Mouse (Mus musculus) stomach, postnatal 0 days (tissue): ENCODE data around the gene Kcne1. TPM values are rescaled to one million over a fixed set of nuclear protein-coding genes. Genes with fewer than 3 reads are reported as not detected.

ENCODE experiments used
- ATAC-seq: fragments of 200-750 bp; cut with Nextera tagmentation; 2 replicates; pipeline ENCODE4 v1.8.0; 2017; ENCODE audit not compliant: low FRiP score, low TSS enrichment
- DNase-seq: peaks from one replicate; pipeline ENCODE4 v3.0.0-alpha.2; 2016; ENCODE audit warnings: low spot score
- H3K27ac ChIP-seq: fragments of 300-500 bp; sonication (generic); replicated peaks from 2 replicates; pipeline ENCODE4 v1.5.1; 2014; ENCODE audit warnings: mild to moderate bottlenecking, control low read depth
- H3K27me3 ChIP-seq: fragments of 300-500 bp; sonication (generic); 2 replicates; pipeline ENCODE4 v1.6.1; 2014; ENCODE audit warnings: low read length; ENCODE audit not compliant: control insufficient read depth, insufficient read depth
- H3K36me3 ChIP-seq: fragments of 300-500 bp; sonication (generic); 2 replicates; pipeline ENCODE4 v1.6.1; 2014; ENCODE audit warnings: low read length, mixed read lengths; ENCODE audit not compliant: control insufficient read depth, insufficient read depth
- H3K4me1 ChIP-seq: fragments of 300-500 bp; sonication (generic); replicated peaks from 2 replicates; pipeline ENCODE4 v1.6.1; 2014; ENCODE audit warnings: antibody characterized with exemption; ENCODE audit not compliant: control insufficient read depth, insufficient read depth
- H3K4me2 ChIP-seq: fragments of 300-500 bp; sonication (generic); replicated peaks from 2 replicates; pipeline ENCODE4 v1.6.1; 2014; ENCODE audit warnings: low read depth, mild to moderate bottlenecking, control low read depth, moderate library complexity
- H3K4me3 ChIP-seq: fragments of 300-500 bp; sonication (generic); 2 replicates; pipeline ENCODE4 v1.5.1; 2014; ENCODE audit warnings: low read depth, low read length, control low read depth
- H3K9ac ChIP-seq: fragments of 300-500 bp; sonication (generic); 2 replicates; pipeline ENCODE4 v1.6.1; 2014; ENCODE audit warnings: mild to moderate bottlenecking, low read length, control low read depth, mixed read lengths
- H3K9me3 ChIP-seq: fragments of 300-500 bp; sonication (generic); 2 replicates; pipeline ENCODE4 v1.6.1; 2016; ENCODE audit warnings: low read length; ENCODE audit not compliant: control insufficient read depth
- CTCF ChIP-seq: IDR thresholded peaks from 2 replicates; pipeline ENCODE4 v1.5.1; 2016; ENCODE audit warnings: antibody characterized with exemption, low read depth, mild to moderate bottlenecking, moderate library complexity
- EP300 ChIP-seq: optimal IDR thresholded peaks from 2 replicates; pipeline ENCODE3; 2016; ENCODE audit warnings: antibody characterized with exemption
- WGBS: fragments of 180-500 bp; shearing (Covaris S2); extraction: QIAGEN DNeasy Blood & Tissue Kit; methylation state at CpG from one replicate; pipeline ENCODE4 v1.1.7; 2014; 5-methylcytosine and 5-hydroxymethylcytosine counted together
- polyA plus RNA-seq: library from polyadenylated mRNA; unstranded; fragments of >200 nt; fragmentation: Nextera tagmentation; extraction: Ambion mirVana; gene quantifications from 2 replicates; pipeline ENCODE4 v1.2.1, GENCODE M21; 2015

Kcne1 gene
- polyA plus RNA-seq, 1 experiment from 2014 or later: 20.3 TPM

GRCm38 (mm10) chr16:92369260-92369659, 10.0 kb upstream of the Kcne1 start:
- peak; percentile 82 for DNase-seq
- Histone ChIP-seq H3K36me3 (no peaks in the 10 kb centered on the region), H3K27me3 (no peaks in the 10 kb centered on the region), H3K9ac (no peak overlapping the region), H3K4me3 (no peak overlapping the region), H3K4me1 (no peaks in the 10 kb centered on the region), H3K27ac (no peak overlapping the region), H3K9me3 (no peaks in the 10 kb centered on the region), H3K4me2 (no peak overlapping the region)
- peak; percentile 91 for ATAC-seq
- 20% methylated on average over 2 of the region's 2 CpGs for WGBS
- TF ChIP-seq CTCF (no peak), EP300 (no peak)

DNA sequence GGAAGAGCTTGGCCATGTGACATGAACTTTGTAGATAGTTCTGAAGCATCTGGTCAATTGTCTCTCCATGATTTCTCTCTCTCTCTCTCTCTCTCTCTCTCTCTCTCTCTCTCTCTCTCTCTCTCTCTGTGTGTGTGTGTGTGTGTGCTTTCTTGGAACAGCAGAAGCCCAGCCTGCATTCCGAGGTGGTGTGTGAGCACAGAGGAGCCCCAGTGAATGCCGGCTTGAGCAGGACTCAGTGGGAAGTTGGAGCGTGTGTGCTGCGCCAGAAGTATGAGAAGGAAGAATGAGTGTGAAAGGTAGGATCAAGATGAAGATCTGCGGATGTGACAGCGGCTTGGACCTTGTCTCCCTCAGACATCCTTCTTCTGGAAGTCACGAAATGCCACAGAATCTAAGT, 6.2 kb upstream of the Kcne1 start:
- no peaks in the 10 kb centered on the region for H3K4me1 ChIP-seq
- H3K9ac ChIP-seq: no peak overlapping the region
- no peaks in the 10 kb centered on the region for H3K36me3 ChIP-seq
- no peak overlapping the region for H3K27ac ChIP-seq
- no peak for TF ChIP-seq EP300
- TF ChIP-seq CTCF: no peak
- ATAC-seq: no peak
- no peaks in the 10 kb centered on the region for H3K9me3 ChIP-seq
- DNase-seq: no peak
- H3K4me3 ChIP-seq: no peak overlapping the region
- WGBS: 48% methylated on average over 7 of the region's 7 CpGs
- H3K4me2 ChIP-seq: no peak overlapping the region
- H3K27me3 ChIP-seq: no peaks in the 10 kb centered on the region

GRCm38 (mm10) chr16:92360711-92361110, 1.4 kb upstream of the Kcne1 start:
- Histone ChIP-seq H3K4me2 (no peak overlapping the region), H3K27ac (no peak overlapping the region), H3K4me3 (no peak overlapping the region), H3K27me3 (no peaks in the 10 kb centered on the region), H3K9ac (no peak overlapping the region), H3K9me3 (no peaks in the 10 kb centered on the region), H3K36me3 (no peaks in the 10 kb centered on the region), H3K4me1 (no peaks in the 10 kb centered on the region)
- no peak for ATAC-seq
- no peak for TF ChIP-seq CTCF
- 53% methylated on average over 7 of the region's 7 CpGs for WGBS
- no peak for DNase-seq

- no peak overlapping the region for H3K27ac ChIP-seq
Observed at GRCm38 (mm10) chr16:92358734-92359133, 534 bp downstream of the Kcne1 start.

DNA sequence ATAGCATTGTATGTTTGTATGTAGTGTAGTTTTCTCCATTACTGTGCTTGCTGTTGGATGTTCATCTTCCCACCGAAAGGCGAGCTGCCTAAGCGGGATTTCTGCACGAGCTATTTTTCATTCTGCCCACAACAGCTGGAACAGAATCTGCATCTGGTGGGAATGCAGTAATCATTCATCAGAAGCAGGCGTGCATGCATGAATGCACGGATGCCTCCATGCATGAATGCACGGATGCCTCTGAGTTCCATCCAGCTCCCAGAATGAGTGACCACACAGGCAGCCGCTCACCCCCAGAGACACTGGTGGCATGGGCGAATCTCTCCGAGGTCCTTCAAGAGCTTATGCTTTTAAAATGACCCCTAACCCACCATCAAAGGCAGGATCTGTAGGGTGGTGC, 1.7 kb downstream of the Kcne1 start:
- H3K36me3 ChIP-seq: no peaks in the 10 kb centered on the region
- H3K27me3 ChIP-seq: no peaks in the 10 kb centered on the region
- ATAC-seq: no peak
- no peak overlapping the region for H3K4me2 ChIP-seq
- H3K4me3 ChIP-seq: no peak overlapping the region
- no peaks in the 10 kb centered on the region for H3K9me3 ChIP-seq
- no peak overlapping the region for H3K9ac ChIP-seq
- no peak for DNase-seq
- H3K4me1 ChIP-seq: no peaks in the 10 kb centered on the region
- WGBS: 75% methylated on average over 10 of the region's 10 CpGs
- no peak for TF ChIP-seq EP300
- no peak for TF ChIP-seq CTCF
- H3K27ac ChIP-seq: no peak overlapping the region

More at GRCm38 (mm10) chr16:92358734-92359133, 534 bp downstream of the Kcne1 start:
- DNase-seq: no peak
- Histone ChIP-seq H3K4me3 (no peak overlapping the region), H3K4me2 (no peak overlapping the region), H3K9me3 (no peaks in the 10 kb centered on the region), H3K36me3 (no peaks in the 10 kb centered on the region), H3K27me3 (no peaks in the 10 kb centered on the region), H3K4me1 (no peaks in the 10 kb centered on the region), H3K9ac (no peak overlapping the region)
- ATAC-seq: peak; percentile 50
- TF ChIP-seq CTCF (no peak), EP300 (no peak)
- 34% methylated on average over 9 of the region's 9 CpGs for WGBS

DNA sequence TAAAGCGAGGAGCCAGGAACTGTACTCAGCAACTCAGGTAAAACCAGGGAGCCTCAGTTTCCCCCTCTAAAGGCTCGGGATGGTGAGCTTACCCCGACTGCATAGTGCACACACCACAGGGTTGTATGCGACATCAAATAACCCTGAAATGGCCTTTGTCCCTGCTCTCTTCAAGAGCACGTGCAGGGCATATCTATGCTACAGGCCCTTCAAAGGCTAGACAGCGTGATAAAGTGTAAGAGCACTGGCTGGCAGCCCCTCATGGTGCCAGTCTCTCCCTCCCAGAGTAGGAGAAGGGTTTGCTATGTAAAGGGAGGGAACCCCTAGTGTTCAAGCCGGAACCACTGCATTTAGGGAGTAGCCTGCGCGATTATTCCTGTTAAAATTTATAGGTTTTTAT, 2.2 kb downstream of the Kcne1 start:
- WGBS: 77% methylated on average over 9 of the region's 9 CpGs
- ATAC-seq: no peak
- no peak overlapping the region for H3K9ac ChIP-seq

More for the DNA sequence above, 2.2 kb downstream of the Kcne1 start:
- DNase-seq: no peak
- H3K4me1 ChIP-seq: no peaks in the 10 kb centered on the region
- H3K4me2 ChIP-seq: no peak overlapping the region
- no peak overlapping the region for H3K27ac ChIP-seq
- no peaks in the 10 kb centered on the region for H3K36me3 ChIP-seq
- no peaks in the 10 kb centered on the region for H3K27me3 ChIP-seq
- H3K9me3 ChIP-seq: no peaks in the 10 kb centered on the region
- TF ChIP-seq CTCF: no peak
- no peak for TF ChIP-seq EP300
- no peak overlapping the region for H3K4me3 ChIP-seq
